Mouse (Mus musculus) heart, embryonic 14.5 days (tissue): Measurements from ENCODE around the gene Pipox. TPM values are rescaled to one million over a fixed set of nuclear protein-coding genes. Genes with fewer than 3 reads are reported as not detected.

ENCODE experiments used
- ATAC-seq: fragments of 200-750 bp; cut with Nextera tagmentation; 2 replicates; pipeline ENCODE4 v1.8.0; 2017; ENCODE audit warnings: low read depth, moderate TSS enrichment; ENCODE audit not compliant: insufficient number of reproducible peaks, insufficient read depth, low FRiP score
- H3K27ac ChIP-seq, 2 experiments: fragments of 200-500 bp in 1 of 2; fragments of 300-500 bp in 1 of 2; sonication (generic) in 1 of 2; replicated peaks in 1 of 2; 2 replicates each; pipeline ENCODE4 v1.5.1; 2012 to 2014; ENCODE audit warnings: low read depth in 2 of 2, low read length in 2 of 2, control low read depth in 1 of 2, mild to moderate bottlenecking in 1 of 2, mixed read lengths in 1 of 2; ENCODE audit not compliant: control insufficient read depth in 1 of 2, insufficient read depth in 1 of 2
- H3K27me3 ChIP-seq: fragments of 300-500 bp; sonication (generic); 2 replicates; pipeline ENCODE4 v1.6.1; 2014; ENCODE audit warnings: mild to moderate bottlenecking, low read length, control low read depth; ENCODE audit not compliant: control insufficient read depth, insufficient read depth
- H3K36me3 ChIP-seq: fragments of 300-500 bp; sonication (generic); 2 replicates; pipeline ENCODE4 v1.6.1; 2014; ENCODE audit warnings: mild to moderate bottlenecking, control low read depth, low read length, mixed read lengths; ENCODE audit not compliant: control insufficient read depth, insufficient read depth
- H3K4me1 ChIP-seq, 2 experiments: fragments of 200-500 bp in 1 of 2; fragments of 300-500 bp in 1 of 2; sonication (generic) in 1 of 2; 2 replicates each; pipeline ENCODE4 v1.6.1; 2012 to 2014; ENCODE audit warnings: low read length in 2 of 2, control low read depth in 1 of 2, mixed read lengths in 1 of 2; ENCODE audit not compliant: control insufficient read depth in 2 of 2, insufficient read depth in 2 of 2
- H3K4me2 ChIP-seq: fragments of 300-500 bp; sonication (generic); 2 replicates; pipeline ENCODE4 v1.6.1; 2014; ENCODE audit warnings: mild to moderate bottlenecking, low read length
- H3K4me3 ChIP-seq, 2 experiments: fragments of 200-500 bp in 1 of 2; fragments of 300-500 bp in 1 of 2; sonication (generic) in 1 of 2; 2 replicates each; pipeline ENCODE4 v1.5.1; 2012 to 2014; ENCODE audit warnings: low read length in 2 of 2, mild to moderate bottlenecking in 2 of 2, control low read depth in 1 of 2, low read depth in 1 of 2, moderate library complexity in 1 of 2; ENCODE audit not compliant: control insufficient read depth in 1 of 2, insufficient read depth in 1 of 2
- H3K9ac ChIP-seq: fragments of 300-500 bp; sonication (generic); 2 replicates; pipeline ENCODE4 v1.6.1; 2014; ENCODE audit warnings: mild to moderate bottlenecking, low read length
- H3K9me3 ChIP-seq: fragments of 300-500 bp; sonication (generic); 2 replicates; pipeline ENCODE4 v1.6.1; 2016; ENCODE audit warnings: low read length, control low read depth; ENCODE audit not compliant: control insufficient read depth
- WGBS: fragments of 180-500 bp; shearing (Covaris S2); extraction: QIAGEN DNeasy Blood & Tissue Kit; methylation state at CpG from one replicate; pipeline ENCODE4 v1.1.7; 2014; 5-methylcytosine and 5-hydroxymethylcytosine counted together
- polyA plus RNA-seq: library from polyadenylated mRNA; unstranded; fragments of >200 nt; fragmentation: Nextera tagmentation; extraction: Ambion mirVana; gene quantifications from 2 replicates; pipeline ENCODE4 v1.2.1, GENCODE M21; 2014

Gene Pipox
- polyA plus RNA-seq, 1 experiment from 2014 or later = 3.8 TPM

GRCm38 (mm10) chr11:77864771-77865170 is 29.1 kb downstream of the Pipox start:
- Histone ChIP-seq H3K36me3 (peaks cover 82% of the 10 kb centered on the region), H3K4me3 (no peak overlapping the region), H3K9me3 (no peaks in the 10 kb centered on the region), H3K27me3 (no peaks in the 10 kb centered on the region), H3K9ac (no peak overlapping the region), H3K4me1 (peaks cover 5 to 13% of the 10 kb centered on the region in 2 experiments), H3K27ac (no peak overlapping the region), H3K4me2 (no peak overlapping the region)
- 66% methylated on average over 12 of the region's 12 CpGs for WGBS
- no peak for ATAC-seq

- H3K4me1 ChIP-seq = peaks cover 5 to 12% of the 10 kb centered on the region in 2 experiments
- H3K4me2 ChIP-seq = no peak overlapping the region
- H3K9ac ChIP-seq = no peak overlapping the region
- ATAC-seq = no peak
- no peaks in the 10 kb centered on the region for H3K9me3 ChIP-seq
- 83% methylated on average over 7 of the region's 7 CpGs for WGBS
- no peak overlapping the region for H3K4me3 ChIP-seq
- H3K27ac ChIP-seq = no peak overlapping the region
- H3K27me3 ChIP-seq = no peaks in the 10 kb centered on the region
- H3K36me3 ChIP-seq = peaks cover 95% of the 10 kb centered on the region
Measured at GRCm38 (mm10) chr11:77862887-77863286, 31.0 kb downstream of the Pipox start.

GRCm38 (mm10) chr11:77860947-77861346 is 32.9 kb downstream of the Pipox start:
- WGBS = 74% methylated on average over 9 of the region's 9 CpGs
- Histone ChIP-seq H3K4me1 (no peaks in the 10 kb centered on the region; a peak in 1 of 4 replicates), H3K9ac (no peak overlapping the region), H3K9me3 (no peaks in the 10 kb centered on the region), H3K27ac (no peak overlapping the region), H3K27me3 (no peaks in the 10 kb centered on the region), H3K4me2 (no peak overlapping the region), H3K4me3 (no peak overlapping the region), H3K36me3 (peaks cover 99% of the 10 kb centered on the region)
- no peak for ATAC-seq

GRCm38 (mm10) chr11:77858589-77858988 is 35.3 kb downstream of the Pipox start:
- Histone ChIP-seq H3K4me1 (no peaks in the 10 kb centered on the region; a peak in 1 of 4 replicates), H3K4me2 (no peak overlapping the region), H3K9ac (no peak overlapping the region), H3K9me3 (no peaks in the 10 kb centered on the region), H3K4me3 (no peak overlapping the region), H3K27ac (no peak overlapping the region), H3K36me3 (peaks cover 99% of the 10 kb centered on the region), H3K27me3 (no peaks in the 10 kb centered on the region)
- ATAC-seq = no peak
- WGBS = 58% methylated on average over 9 of the region's 9 CpGs

- no peak for ATAC-seq
- Histone ChIP-seq H3K27ac (no peak overlapping the region), H3K9me3 (no peaks in the 10 kb centered on the region), H3K4me3 (no peak overlapping the region), H3K9ac (no peak overlapping the region), H3K27me3 (no peaks in the 10 kb centered on the region), H3K36me3 (peaks cover 99% of the 10 kb centered on the region), H3K4me2 (no peak overlapping the region), H3K4me1 (no peaks in the 10 kb centered on the region)
- 90% methylated on average over 6 of the region's 6 CpGs for WGBS
Measured at GRCm38 (mm10) chr11:77857089-77857488, 36.8 kb downstream of the Pipox start.

GRCm38 (mm10) chr11:77855396-77855795 is 38.5 kb downstream of the Pipox start:
- H3K36me3 ChIP-seq = peaks cover 99% of the 10 kb centered on the region
- no peak for ATAC-seq
- no peaks in the 10 kb centered on the region for H3K27me3 ChIP-seq
- no peaks in the 10 kb centered on the region for H3K9me3 ChIP-seq
- no peaks in the 10 kb centered on the region for H3K4me1 ChIP-seq
- no peak overlapping the region for H3K27ac ChIP-seq
- H3K9ac ChIP-seq = no peak overlapping the region
- H3K4me2 ChIP-seq = no peak overlapping the region
- WGBS = 61% methylated on average over 15 of the region's 15 CpGs
- no peak overlapping the region for H3K4me3 ChIP-seq

- no peaks in the 10 kb centered on the region; a peak in 1 of 4 replicates for H3K4me1 ChIP-seq
- H3K4me3 ChIP-seq = no peak overlapping the region
- no peaks in the 10 kb centered on the region for H3K27me3 ChIP-seq
- WGBS = 33% methylated on average over 3 of the region's 3 CpGs
- peaks cover 99% of the 10 kb centered on the region for H3K36me3 ChIP-seq
- ATAC-seq = no peak
- H3K27ac ChIP-seq = no peak overlapping the region
- H3K9ac ChIP-seq = no peak overlapping the region
- H3K4me2 ChIP-seq = no peak overlapping the region
- H3K9me3 ChIP-seq = no peaks in the 10 kb centered on the region
Measured at GRCm38 (mm10) chr11:77854641-77855040, 39.3 kb downstream of the Pipox start.

GRCm38 (mm10) chr11:77852941-77853668 is 40.8 kb downstream of the Pipox start:
- Histone ChIP-seq H3K9me3 (no peaks in the 10 kb centered on the region), H3K27ac (no peak overlapping the region), H3K4me2 (no peak overlapping the region), H3K9ac (no peak overlapping the region), H3K36me3 (peaks cover 99% of the 10 kb centered on the region), H3K4me3 (no peak overlapping the region), H3K4me1 (no peaks in the 10 kb centered on the region; a peak in 1 of 4 replicates), H3K27me3 (no peaks in the 10 kb centered on the region)
- WGBS = 86% methylated on average over 17 of the region's 17 CpGs
- no peak for ATAC-seq
